Mouse (Mus musculus) liver, embryonic 15.5 days (tissue): ENCODE results near the gene Tbc1d25. TPM values are rescaled to one million over a fixed set of nuclear protein-coding genes. Genes with fewer than 3 reads are reported as not detected.

ENCODE experiments used
- ATAC-seq: fragments of 200-750 bp; cut with Nextera tagmentation; 2 replicates; pipeline ENCODE4 v1.8.0; 2017; ENCODE audit warnings: moderate number of reproducible peaks, mild to moderate bottlenecking, moderate library complexity; ENCODE audit not compliant: insufficient read depth
- H3K27ac ChIP-seq: fragments of 300-500 bp; sonication (generic); replicated peaks from 2 replicates; pipeline ENCODE4 v1.5.1; 2015; ENCODE audit warnings: mild to moderate bottlenecking, inconsistent platforms
- H3K27me3 ChIP-seq: fragments of 300-500 bp; sonication (generic); 2 replicates; pipeline ENCODE4 v1.6.1; 2015; ENCODE audit warnings: mild to moderate bottlenecking, inconsistent platforms
- H3K36me3 ChIP-seq: fragments of 300-500 bp; sonication (generic); replicated peaks from 2 replicates; pipeline ENCODE4 v1.6.1; 2015; ENCODE audit warnings: moderate library complexity, mild to moderate bottlenecking, inconsistent platforms
- H3K4me1 ChIP-seq: fragments of 300-500 bp; sonication (generic); replicated peaks from 2 replicates; pipeline ENCODE4 v1.6.1; 2015; ENCODE audit warnings: inconsistent platforms
- H3K4me2 ChIP-seq: fragments of 300-500 bp; sonication (generic); 2 replicates; pipeline ENCODE4 v1.6.1; 2015; ENCODE audit warnings: moderate library complexity, mild to moderate bottlenecking, inconsistent platforms
- H3K4me3 ChIP-seq: fragments of 300-500 bp; sonication (generic); replicated peaks from 2 replicates; pipeline ENCODE4 v1.5.1; 2015; ENCODE audit warnings: mild to moderate bottlenecking, inconsistent platforms
- H3K9ac ChIP-seq: fragments of 300-500 bp; sonication (generic); 2 replicates; pipeline ENCODE4 v1.6.1; 2015; ENCODE audit warnings: moderate library complexity, mild to moderate bottlenecking, inconsistent platforms
- H3K9me3 ChIP-seq: fragments of 300-500 bp; sonication (generic); replicated peaks from 2 replicates; pipeline ENCODE4 v1.6.1; 2016; ENCODE audit warnings: inconsistent platforms
- WGBS: fragments of 180-500 bp; shearing (Covaris S2); methylation state at CpG from one replicate; pipeline ENCODE4 v1.1.7; 2015; ENCODE audit warnings: mixed read lengths; ENCODE audit not compliant: insufficient replicate concordance; 5-methylcytosine and 5-hydroxymethylcytosine counted together
- polyA plus RNA-seq: library from polyadenylated mRNA; unstranded; fragments of >200 nt; fragmentation: Nextera tagmentation; extraction: Ambion mirVana; gene quantifications from 2 replicates; pipeline ENCODE4 v1.2.1, GENCODE M21; 2015

Tbc1d25 gene
- 4.9 and 5.5 TPM in 2 replicates for polyA plus RNA-seq

DNA sequence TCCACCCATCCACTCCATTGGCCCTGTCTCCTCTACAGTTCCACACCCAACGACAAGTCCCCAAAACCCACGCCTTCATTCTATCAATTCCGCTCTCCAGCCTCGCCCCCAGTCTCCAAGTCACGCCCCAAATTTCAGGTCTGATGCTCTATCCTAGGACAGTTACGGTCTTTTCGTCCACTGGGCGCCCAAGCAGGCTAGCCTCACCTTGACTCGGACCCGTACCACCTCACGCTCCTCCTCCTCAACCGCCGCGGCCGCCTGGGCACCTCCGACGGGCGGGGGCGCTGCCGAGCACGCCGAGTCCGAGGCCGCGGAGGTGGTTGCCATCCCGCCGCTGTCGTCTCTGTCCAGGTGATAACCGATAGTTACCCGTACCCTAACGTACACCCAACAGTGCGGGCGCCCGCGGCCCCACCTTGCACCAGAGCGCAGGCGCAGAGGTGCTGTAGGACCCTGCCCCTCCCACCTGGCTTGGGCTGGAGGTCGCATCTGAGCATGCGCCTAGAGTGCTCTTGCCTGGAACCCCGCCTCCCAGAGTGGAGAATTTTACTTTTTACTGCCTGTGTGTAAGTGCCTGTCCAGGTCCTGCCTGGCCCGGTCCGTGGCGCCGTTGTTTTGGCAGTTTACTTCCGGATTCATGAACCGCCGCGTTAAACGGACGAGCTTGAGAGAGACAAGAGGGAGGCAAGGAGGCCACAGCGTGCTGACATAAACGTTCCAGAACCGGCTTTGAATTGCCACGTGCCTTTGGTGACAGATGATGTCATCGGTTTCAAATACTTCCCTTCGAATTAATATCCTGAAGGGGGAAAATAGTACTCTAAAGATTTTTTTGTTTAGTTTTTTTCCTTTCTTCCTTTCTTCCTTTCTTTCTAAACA lies at the start of gene Tbc1d25:
Tbc1d25 (minus strand) TSS at position 678 of the 882 bp plus-strand sequence.
- no peaks in the 10 kb centered on the region for H3K27me3 ChIP-seq
- peak within 1 kb of the TSS; percentile 63 for H3K9ac ChIP-seq
- peak; percentile 95 for ATAC-seq
- 14% methylated on average over 56 of the region's 56 CpGs for WGBS
- H3K27ac ChIP-seq, result peak within 1 kb of the TSS; percentile 88
- H3K4me2 ChIP-seq, result peak within 1 kb of the TSS; percentile 72
- no peaks in the 10 kb centered on the region for H3K9me3 ChIP-seq
- H3K4me3 ChIP-seq, result peak within 1 kb of the TSS; percentile 68
- 0 out of 2 replicates have a peak, but pooled peaks cover 8% of the 10 kb centered on the region for H3K36me3 ChIP-seq
- peaks cover 20% of the 10 kb centered on the region for H3K4me1 ChIP-seq

DNA sequence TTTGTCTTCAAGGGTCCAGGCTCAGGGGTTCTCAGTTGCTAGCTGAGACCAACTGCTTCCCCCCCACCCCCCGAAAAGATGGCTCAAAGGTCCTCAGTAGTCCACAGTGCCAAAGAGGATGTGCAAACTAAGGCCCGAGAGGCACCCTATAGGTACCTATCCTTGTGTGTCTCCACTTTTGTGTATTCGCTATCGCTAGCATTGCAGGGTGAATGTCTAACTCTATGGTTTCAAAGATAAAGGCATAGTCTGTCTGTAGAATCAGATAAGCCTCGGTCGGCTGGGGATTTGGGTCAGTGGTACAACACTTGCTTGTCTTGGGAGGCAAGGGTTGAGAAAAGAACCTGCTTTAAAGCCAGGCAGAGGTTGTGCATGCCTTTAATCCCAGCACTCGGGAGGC lies 47.5 kb upstream of the Tbc1d25 start:
- Histone ChIP-seq H3K4me1 (peaks cover 7% of the 10 kb centered on the region; the same call in 1 of the 2 replicates), H3K4me2 (no peak overlapping the region), H3K27ac (no peak overlapping the region), H3K9ac (no peak overlapping the region), H3K36me3 (no peaks in the 10 kb centered on the region), H3K27me3 (no peaks in the 10 kb centered on the region), H3K9me3 (no peaks in the 10 kb centered on the region), H3K4me3 (no peak overlapping the region)
- peak; percentile 37; the same call in 1 of the 2 replicates for ATAC-seq
- WGBS, result 34% methylated on average over 7 of the region's 7 CpGs

GRCm38 (mm10) chrX:8222678-8223421 lies 46.9 kb upstream of the Tbc1d25 start:
- no peak for ATAC-seq

DNA sequence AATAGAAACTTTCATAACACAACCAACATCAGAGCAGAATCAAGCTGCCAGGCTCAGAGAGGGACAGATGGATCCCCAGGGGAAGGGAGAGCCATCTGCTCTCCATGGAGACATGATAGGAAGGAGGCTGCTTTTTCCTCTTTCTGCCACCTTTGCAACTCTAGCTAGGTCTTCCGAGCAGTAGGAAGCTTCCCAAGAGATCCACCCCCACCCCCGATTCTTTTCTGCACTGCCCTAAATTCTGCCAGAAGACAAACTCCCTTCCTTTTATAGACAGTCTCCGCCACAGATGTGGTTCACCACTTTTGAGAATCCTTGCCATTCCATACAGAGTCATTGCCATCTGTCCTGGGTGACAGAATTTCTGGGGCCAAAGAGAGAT lies 46.3 kb upstream of the Tbc1d25 start:
- ATAC-seq, result no peak
- no peaks in the 10 kb centered on the region for H3K36me3 ChIP-seq
- H3K9ac ChIP-seq, result no peak overlapping the region
- 53% methylated on average over 3 of the region's 3 CpGs for WGBS
- H3K4me1 ChIP-seq, result peaks cover 7% of the 10 kb centered on the region; the same call in 1 of the 2 replicates
- H3K9me3 ChIP-seq, result no peaks in the 10 kb centered on the region
- no peak overlapping the region for H3K4me2 ChIP-seq
- H3K4me3 ChIP-seq, result no peak overlapping the region
- H3K27me3 ChIP-seq, result no peaks in the 10 kb centered on the region
- no peak overlapping the region for H3K27ac ChIP-seq

More at GRCm38 (mm10) chrX:8222678-8223421, 46.9 kb upstream of the Tbc1d25 start:
- no peak overlapping the region for H3K4me3 ChIP-seq
- H3K27ac ChIP-seq, result no peak overlapping the region
- peaks cover 7% of the 10 kb centered on the region; the same call in 1 of the 2 replicates for H3K4me1 ChIP-seq
- H3K27me3 ChIP-seq, result no peaks in the 10 kb centered on the region
- H3K9me3 ChIP-seq, result no peaks in the 10 kb centered on the region
- 45% methylated on average over 7 of the region's 7 CpGs for WGBS
- H3K9ac ChIP-seq, result no peak overlapping the region
- no peaks in the 10 kb centered on the region for H3K36me3 ChIP-seq
- no peak overlapping the region for H3K4me2 ChIP-seq

- H3K9me3 ChIP-seq, result no peaks in the 10 kb centered on the region
- H3K4me2 ChIP-seq, result no peak overlapping the region
- no peak overlapping the region for H3K27ac ChIP-seq
- no peaks in the 10 kb centered on the region for H3K36me3 ChIP-seq
- ATAC-seq, result no peak
- no peak overlapping the region for H3K4me3 ChIP-seq
- H3K4me1 ChIP-seq, result peaks cover 7% of the 10 kb centered on the region; the same call in 1 of the 2 replicates
- WGBS, result 38% methylated on average over 8 of the region's 8 CpGs
- no peaks in the 10 kb centered on the region for H3K27me3 ChIP-seq
- H3K9ac ChIP-seq, result no peak overlapping the region
Observed at GRCm38 (mm10) chrX:8219651-8220050, 43.7 kb upstream of the Tbc1d25 start.

- no peak overlapping the region for H3K27ac ChIP-seq
- no peak overlapping the region for H3K9ac ChIP-seq
- H3K27me3 ChIP-seq, result no peaks in the 10 kb centered on the region
- no peaks in the 10 kb centered on the region for H3K36me3 ChIP-seq
- peaks cover 2% of the 10 kb centered on the region; the same call in 1 of the 2 replicates for H3K4me1 ChIP-seq
- no peak for ATAC-seq
- 30% methylated on average over 2 of the region's 2 CpGs for WGBS
- H3K4me2 ChIP-seq, result no peak overlapping the region
- H3K9me3 ChIP-seq, result no peaks in the 10 kb centered on the region
- H3K4me3 ChIP-seq, result no peak overlapping the region
Observed at GRCm38 (mm10) chrX:8218114-8218513, 42.1 kb upstream of the Tbc1d25 start.

GRCm38 (mm10) chrX:8217383-8217782 lies 41.4 kb upstream of the Tbc1d25 start:
- H3K27me3 ChIP-seq, result no peaks in the 10 kb centered on the region
- no peak overlapping the region for H3K27ac ChIP-seq
- no peak overlapping the region for H3K4me3 ChIP-seq
- 42% methylated on average over 6 of the region's 6 CpGs for WGBS
- H3K9me3 ChIP-seq, result no peaks in the 10 kb centered on the region
- H3K36me3 ChIP-seq, result no peaks in the 10 kb centered on the region
- no peaks in the 10 kb centered on the region for H3K4me1 ChIP-seq
- H3K9ac ChIP-seq, result no peak overlapping the region
- H3K4me2 ChIP-seq, result no peak overlapping the region
- ATAC-seq, result no peak

- no peak overlapping the region for H3K27ac ChIP-seq
- H3K9ac ChIP-seq, result no peak overlapping the region
- no peaks in the 10 kb centered on the region for H3K9me3 ChIP-seq
- H3K4me2 ChIP-seq, result no peak overlapping the region
- no peak for ATAC-seq
- peaks cover 6% of the 10 kb centered on the region; the same call in 1 of the 2 replicates for H3K27me3 ChIP-seq
- H3K4me3 ChIP-seq, result no peak overlapping the region
- 43% methylated on average over 7 of the region's 7 CpGs for WGBS
- peaks cover 2% of the 10 kb centered on the region; the same call in 1 of the 2 replicates for H3K4me1 ChIP-seq
- no peaks in the 10 kb centered on the region for H3K36me3 ChIP-seq
Observed at GRCm38 (mm10) chrX:8211490-8212207, 35.7 kb upstream of the Tbc1d25 start.

DNA sequence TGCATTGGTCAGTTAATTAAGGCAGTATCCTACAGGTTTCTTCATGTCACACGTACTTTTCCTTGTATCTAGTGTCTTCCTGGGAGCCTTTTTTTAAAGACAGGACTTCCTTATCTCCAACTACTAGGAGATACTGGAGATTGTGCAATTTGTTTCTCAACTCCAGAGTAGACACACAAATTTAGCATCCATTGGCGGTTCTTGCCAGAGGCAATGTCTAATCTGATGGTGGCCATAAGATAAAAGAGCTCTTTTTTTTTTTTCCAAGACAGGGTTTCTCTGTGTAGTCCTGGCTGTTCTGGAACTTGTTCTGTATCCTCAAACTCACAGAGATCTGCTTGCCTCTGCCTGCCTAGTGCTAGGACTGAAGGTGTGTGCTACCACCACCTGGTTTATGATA lies 33.7 kb upstream of the Tbc1d25 start:
- Histone ChIP-seq H3K27ac (no peak overlapping the region), H3K36me3 (no peaks in the 10 kb centered on the region), H3K27me3 (peaks cover 20% of the 10 kb centered on the region), H3K9ac (no peak overlapping the region), H3K4me2 (no peak overlapping the region), H3K4me1 (peaks cover 9% of the 10 kb centered on the region; the same call in 1 of the 2 replicates), H3K9me3 (no peaks in the 10 kb centered on the region), H3K4me3 (no peak overlapping the region)
- WGBS, result 32% methylated on average over 2 of the region's 2 CpGs
- ATAC-seq, result no peak

GRCm38 (mm10) chrX:8207224-8207623 lies 31.2 kb upstream of the Tbc1d25 start:
- Histone ChIP-seq H3K4me3 (no peak overlapping the region), H3K27ac (no peak overlapping the region), H3K4me1 (peaks cover 9% of the 10 kb centered on the region; the same call in 1 of the 2 replicates), H3K9ac (no peak overlapping the region), H3K27me3 (peaks cover 20% of the 10 kb centered on the region), H3K4me2 (peak overlapping the region; percentile 73), H3K36me3 (no peaks in the 10 kb centered on the region), H3K9me3 (no peaks in the 10 kb centered on the region)
- ATAC-seq, result no peak
- WGBS, result 24% methylated on average over 4 of the region's 4 CpGs
